Mouse (Mus musculus) liver, adult 2 months (tissue): ENCODE measurements around the gene Zfp148.

Experiments used
- CTCF ChIP-seq: fragments of 200-500 bp; IDR thresholded peaks from 2 replicates; pipeline ENCODE4 v1.5.1; 2011; ENCODE audit warnings: low read depth, low read length, control low read depth
- POLR2A ChIP-seq: fragments of 200-500 bp; IDR thresholded peaks from 2 replicates; pipeline ENCODE4 v1.6.1; 2011; ENCODE audit warnings: low read length, control low read depth; ENCODE audit not compliant: insufficient read depth; ENCODE audit errors: extremely low read depth

DNA sequence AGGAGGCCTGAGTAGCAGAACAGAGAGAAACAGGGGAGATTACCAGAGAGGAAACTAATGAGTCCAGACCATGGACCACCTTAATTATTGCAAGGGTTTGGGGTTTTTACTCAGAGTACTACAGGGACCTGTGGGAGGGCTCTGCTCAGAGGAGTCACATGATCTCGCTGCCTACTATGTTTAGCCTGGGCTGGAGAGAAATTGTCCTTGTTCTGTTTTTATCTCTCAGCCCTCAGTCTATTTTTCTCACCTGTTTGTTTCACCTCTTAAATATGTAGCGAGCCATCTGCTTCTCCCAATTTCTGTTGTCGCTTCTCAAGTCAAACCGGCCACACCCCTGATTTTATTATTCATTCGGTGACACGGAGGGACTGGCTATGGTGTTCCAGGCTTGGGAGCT is 14.9 kb upstream of the Zfp148 start:
- TF ChIP-seq POLR2A (no peak), CTCF (no peak)
